ENCODE assay signal across 20 mouse cellular contexts in genomic region chr2:104323351-104323750, GRCm38 (mm10).
DNase-seq lines count a peak whose midpoint lies in the region; ATAC-seq and TF ChIP-seq lines count a peak whose summit lies in the region.
"Had no signal": no experiment of that assay in that cellular context is flagged by ENCODE, and none has a peak within 500 bp of the region (broad histone marks: within the 10 kb centered on the region; RNA-seq: fewer than 3 reads in every experiment).

No protein-coding gene starts in this region.

- TF ChIP-seq CTCF in left cerebral cortex, adult 2 months (IDR thresholded peaks at IDR 0.05), result no peak
- no peak for TF ChIP-seq CTCF in cortical plate, adult 2 months (IDR thresholded peaks at IDR 0.05; ENCODE audit: extremely low read depth, insufficient read depth, low read length)

- TF ChIP-seq POLR2A in cortical plate, adult 2 months (IDR thresholded peaks at IDR 0.05; ENCODE audit: extremely low read depth, insufficient read depth, low read length), result no peak

- no peak overlapping the region for H3K9ac ChIP-seq in heart, embryonic 12.5 days
- H3K9ac ChIP-seq: embryonic facial prominence, embryonic 12.5 days; forebrain, embryonic 13.5 days; forebrain, embryonic 15.5 days; forebrain, postnatal 0 days had no signal

- intact Hi-C loops in left cerebral cortex, adult 2 months (cut with DNase I), result loop anchor here (5.0 kb wide), 2 partner anchors 89 to 96 kb away; partner anchors contain the start of gene D430041D05Rik

- no peak overlapping the region for H3K4me3 ChIP-seq in heart, embryonic 12.5 days
- no peak overlapping the region for H3K4me3 ChIP-seq in left cerebral cortex, adult 2 months
- no peak overlapping the region for H3K4me3 ChIP-seq in cortical plate, adult 2 months (ENCODE audit: insufficient read depth, low read length)
- H3K4me3 ChIP-seq: embryonic facial prominence, embryonic 10.5 days; embryonic facial prominence, embryonic 12.5 days; forebrain, embryonic 13.5 days; forebrain, embryonic 15.5 days had no signal

- peak; percentile 71 for DNase-seq in heart, adult 11 months
- DNase-seq in left cerebral cortex, adult 2 months (ENCODE audit: extremely low spot score in 1 of 2, low spot score in 2 of 2), result no peak
- no peak for DNase-seq in left cerebral cortex, adult 18-20 months (ENCODE audit: low spot score in 2 of 2)
- DNase-seq in brain, adult 2 months (ENCODE audit: low read depth, low spot score), result peak; percentile 81
- DNase-seq in urinary bladder, postnatal 36 days (ENCODE audit: low spot score in 2 of 2), result no peak
- DNase-seq: adrenal gland, adult 2 months; adrenal gland, postnatal 10 days; adrenal gland, postnatal 25 days; cerebellum, adult 11-12 months; cerebellum, adult 2 months; cerebellum, adult 9-10 months; cerebellum, postnatal 10 days; cerebellum, postnatal 25 days; forebrain, postnatal 0 days had no signal

- no peak overlapping the region for H3K27ac ChIP-seq in heart, embryonic 12.5 days (ENCODE audit: poor library complexity, severe bottlenecking)
- H3K27ac ChIP-seq in left cerebral cortex, adult 2 months, result peak overlapping the region; percentile 81
- H3K27ac ChIP-seq in cortical plate, adult 2 months (ENCODE audit: insufficient read depth, low read length), result peak overlapping the region; percentile 69
- H3K27ac ChIP-seq: embryonic facial prominence, embryonic 10.5 days; embryonic facial prominence, embryonic 12.5 days; forebrain, embryonic 13.5 days; forebrain, embryonic 15.5 days had no signal

- H3K27me3 ChIP-seq in heart, embryonic 12.5 days (replicated peaks), result no peaks in the 10 kb centered on the region
- H3K27me3 ChIP-seq: embryonic facial prominence, embryonic 12.5 days; forebrain, embryonic 13.5 days; forebrain, embryonic 15.5 days had no signal

- ATAC-seq in heart, embryonic 12.5 days (ENCODE audit: insufficient number of reproducible peaks, low FRiP score), result no peak
- ATAC-seq: forebrain, embryonic 13.5 days; forebrain, embryonic 15.5 days; forebrain, postnatal 0 days had no signal

- H3K4me2 ChIP-seq in heart, embryonic 12.5 days, result no peak overlapping the region
- H3K4me2 ChIP-seq: embryonic facial prominence, embryonic 12.5 days; forebrain, embryonic 13.5 days; forebrain, embryonic 15.5 days had no signal

- no peaks in the 10 kb centered on the region for H3K36me3 ChIP-seq in heart, embryonic 12.5 days
- H3K36me3 ChIP-seq: embryonic facial prominence, embryonic 10.5 days; embryonic facial prominence, embryonic 12.5 days; forebrain, embryonic 15.5 days had no signal

- no peaks in the 10 kb centered on the region for H3K9me3 ChIP-seq in heart, embryonic 12.5 days (replicated peaks)
- H3K9me3 ChIP-seq: embryonic facial prominence, embryonic 10.5 days; embryonic facial prominence, embryonic 12.5 days; forebrain, embryonic 13.5 days; forebrain, embryonic 15.5 days had no signal

- 86% methylated on average over 5 of the region's 5 CpGs for WGBS in heart, embryonic 12.5 days

- no peaks in the 10 kb centered on the region for H3K4me1 ChIP-seq in heart, embryonic 12.5 days (replicated peaks)
- peaks cover 32% of the 10 kb centered on the region for H3K4me1 ChIP-seq in cortical plate, adult 2 months (ENCODE audit: control insufficient read depth, insufficient read depth, low read length)
- H3K4me1 ChIP-seq: embryonic facial prominence, embryonic 12.5 days had no signal

Comparison
In these comparisons a context has a peak if more than half of its experiments do, and no peak if none do; other contexts are left out.
1. DNase-seq: peak in heart, adult 11 months (single experiment) and brain, adult 2 months (single experiment); none in left cerebral cortex, adult 2 months (0 of 2), left cerebral cortex, adult 18-20 months (0 of 2) and urinary bladder, postnatal 36 days (0 of 2).